Mouse (Mus musculus): ENCODE results near the gene Gm49387. TPM values are rescaled to one million over a fixed set of nuclear protein-coding genes. Genes with fewer than 3 reads are reported as not detected.

Gene Gm49387
- polyA plus RNA-seq, 1 experiment from 2014 or later, result 0.84 TPM

DNA sequence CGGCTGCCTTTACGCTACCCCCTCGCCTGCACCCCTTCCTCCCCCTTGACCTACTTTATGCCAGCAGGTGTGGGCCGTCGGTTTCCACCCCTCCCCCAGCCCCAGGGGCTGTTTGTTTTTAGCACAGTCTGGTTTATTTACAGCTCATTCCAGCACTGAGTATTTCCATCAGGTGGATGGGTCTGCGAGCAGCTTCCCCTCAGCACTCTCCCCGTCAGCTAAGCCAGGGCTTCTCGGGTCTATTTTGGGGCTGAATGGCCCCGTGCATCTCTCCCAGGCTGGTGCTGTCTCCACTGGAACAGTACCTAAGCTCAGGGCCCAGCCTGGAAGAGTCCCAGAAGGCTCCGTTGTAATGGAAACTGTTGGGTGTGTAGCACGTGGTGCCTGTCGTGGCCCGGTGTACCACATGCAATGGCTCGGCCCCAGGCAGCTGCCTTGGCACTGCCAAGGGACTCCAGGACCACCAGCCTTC lies 84.7 kb downstream of the Gm49387 start:
- no peak overlapping the region for H3K27ac ChIP-seq (ENCODE audit: low read depth, low read length)
- WGBS (ENCODE audit: insufficient replicate concordance), result 53% methylated on average over 14 of the region's 14 CpGs

DNA sequence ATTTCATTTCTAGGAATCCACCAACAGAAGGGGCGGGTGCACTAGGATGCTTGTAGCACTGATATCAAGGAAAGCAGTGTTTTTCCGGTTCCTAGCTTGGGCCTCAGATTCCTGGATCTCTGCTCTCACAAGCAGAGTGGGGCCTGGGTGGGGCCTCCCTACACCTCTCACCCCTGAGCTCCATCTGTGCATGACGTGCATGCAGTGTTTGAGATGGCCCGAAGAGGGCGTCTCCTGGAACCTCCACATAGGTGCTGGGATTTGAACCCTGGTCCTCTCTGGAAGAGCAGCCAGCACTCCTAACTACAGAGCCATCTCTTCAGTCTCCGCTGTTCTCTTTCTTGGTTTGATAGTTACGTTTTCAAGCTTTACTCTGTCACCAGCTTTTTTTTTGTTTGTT lies 85.7 kb downstream of the Gm49387 start:
- no peak for ATAC-seq (replicated peaks; ENCODE audit: insufficient number of reproducible peaks, low FRiP score, low TSS enrichment)
- H3K27ac ChIP-seq (ENCODE audit: low read depth, low read length), result no peak overlapping the region
- no peak overlapping the region for H3K9ac ChIP-seq (ENCODE audit: low read depth, low read length)
- 84% methylated on average over 7 of the region's 7 CpGs for WGBS (ENCODE audit: insufficient replicate concordance)
- no peak overlapping the region for H3K4me3 ChIP-seq (ENCODE audit: low read depth, low read length)
- peaks cover 11% of the 10 kb centered on the region for H3K4me1 ChIP-seq (ENCODE audit: control insufficient read depth, insufficient read depth, low read length)
- H3K9me3 ChIP-seq (replicated peaks; ENCODE audit: control insufficient read depth, low read length), result no peaks in the 10 kb centered on the region
- no peaks in the 10 kb centered on the region for H3K36me3 ChIP-seq (ENCODE audit: control insufficient read depth, insufficient read depth, low read length)
- H3K4me2 ChIP-seq, result no peak overlapping the region
- H3K27me3 ChIP-seq (ENCODE audit: control insufficient read depth, insufficient read depth, low read length), result peaks cover 4% of the 10 kb centered on the region; the same call in 1 of the 2 replicates

More for the DNA sequence above, 84.7 kb downstream of the Gm49387 start:
- no peak overlapping the region for H3K9ac ChIP-seq (ENCODE audit: low read depth, low read length)
- H3K27me3 ChIP-seq (ENCODE audit: control insufficient read depth, insufficient read depth, low read length), result peaks cover 4% of the 10 kb centered on the region; the same call in 1 of the 2 replicates
- no peak overlapping the region for H3K4me2 ChIP-seq
- no peak for ATAC-seq (replicated peaks; ENCODE audit: insufficient number of reproducible peaks, low FRiP score, low TSS enrichment)
- peaks cover 17% of the 10 kb centered on the region for H3K4me1 ChIP-seq (ENCODE audit: control insufficient read depth, insufficient read depth, low read length)
- H3K36me3 ChIP-seq (ENCODE audit: control insufficient read depth, insufficient read depth, low read length), result no peaks in the 10 kb centered on the region
- no peak overlapping the region for H3K4me3 ChIP-seq (ENCODE audit: low read depth, low read length)
- H3K9me3 ChIP-seq (replicated peaks; ENCODE audit: control insufficient read depth, low read length), result no peaks in the 10 kb centered on the region

DNA sequence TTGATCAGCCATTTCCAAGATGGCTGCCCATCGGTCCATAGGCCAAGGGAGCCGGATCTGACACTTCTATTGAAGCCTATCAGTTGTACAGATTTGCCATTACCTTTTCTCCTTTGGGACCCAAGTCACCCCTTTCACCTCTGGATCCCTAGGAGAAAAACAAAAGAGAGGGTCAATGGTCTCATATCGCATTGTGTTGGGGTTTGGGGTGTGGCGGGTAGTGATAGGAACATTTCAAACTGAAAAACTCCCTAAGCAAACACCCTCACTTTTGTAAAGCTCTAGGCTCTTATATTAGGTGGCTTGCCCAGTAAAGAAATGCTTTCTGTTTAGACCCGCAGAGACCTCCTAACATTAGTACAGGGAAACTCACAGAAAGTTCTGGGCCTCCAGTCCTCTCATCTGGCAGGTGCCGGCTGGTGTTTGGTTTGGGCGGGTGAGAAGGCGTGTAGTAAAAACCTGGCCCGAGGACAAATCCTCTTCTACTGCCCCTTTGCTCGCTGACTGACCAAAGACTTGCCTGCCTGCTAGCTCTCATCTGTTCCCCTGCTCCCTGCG lies 96.7 kb downstream of the Gm49387 start:
- Histone ChIP-seq H3K27ac (ENCODE audit: low read depth, low read length) (no peak overlapping the region), H3K4me1 (ENCODE audit: control insufficient read depth, insufficient read depth, low read length) (0 out of 2 replicates have a peak, but pooled peaks cover 2% of the 10 kb centered on the region), H3K4me2 (no peak overlapping the region), H3K9me3 (replicated peaks; ENCODE audit: control insufficient read depth, low read length) (no peaks in the 10 kb centered on the region), H3K9ac (ENCODE audit: low read depth, low read length) (no peak overlapping the region), H3K27me3 (ENCODE audit: control insufficient read depth, insufficient read depth, low read length) (no peaks in the 10 kb centered on the region), H3K4me3 (ENCODE audit: low read depth, low read length) (no peak overlapping the region), H3K36me3 (ENCODE audit: control insufficient read depth, insufficient read depth, low read length) (no peaks in the 10 kb centered on the region)
- ATAC-seq (replicated peaks; ENCODE audit: insufficient number of reproducible peaks, low FRiP score, low TSS enrichment), result no peak
- WGBS (ENCODE audit: insufficient replicate concordance), result 73% methylated on average over 11 of the region's 11 CpGs

DNA sequence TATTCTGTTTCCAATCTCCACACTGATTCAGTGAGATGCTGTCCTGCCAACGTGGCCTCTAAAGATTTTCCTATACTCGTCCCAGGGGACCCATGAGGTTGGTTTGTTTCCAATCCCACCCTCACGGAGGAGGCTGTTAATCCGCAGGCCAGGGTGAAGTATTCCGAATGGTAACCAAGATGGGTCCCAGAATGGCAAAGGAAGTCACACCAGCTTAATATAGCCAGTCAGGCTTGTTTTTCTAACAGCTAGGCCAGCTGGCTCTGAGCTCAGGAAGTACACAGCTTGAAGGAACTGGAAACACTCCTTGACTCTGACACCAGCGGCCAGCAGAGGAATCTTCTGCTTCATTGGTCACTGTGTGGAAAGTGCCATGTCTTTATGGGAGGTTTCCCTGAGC lies 103.4 kb downstream of the Gm49387 start:
- no peaks in the 10 kb centered on the region for H3K36me3 ChIP-seq (ENCODE audit: control insufficient read depth, insufficient read depth, low read length)
- ATAC-seq (replicated peaks; ENCODE audit: insufficient number of reproducible peaks, low FRiP score, low TSS enrichment), result no peak
- no peak overlapping the region for H3K4me2 ChIP-seq
- H3K9me3 ChIP-seq (replicated peaks; ENCODE audit: control insufficient read depth, low read length), result no peaks in the 10 kb centered on the region
- H3K4me1 ChIP-seq (ENCODE audit: control insufficient read depth, insufficient read depth, low read length), result peaks cover 2% of the 10 kb centered on the region; the same call in 1 of the 2 replicates
- no peaks in the 10 kb centered on the region for H3K27me3 ChIP-seq (ENCODE audit: control insufficient read depth, insufficient read depth, low read length)
- H3K4me3 ChIP-seq (ENCODE audit: low read depth, low read length), result no peak overlapping the region
- no peak overlapping the region for H3K9ac ChIP-seq (ENCODE audit: low read depth, low read length)
- WGBS (ENCODE audit: insufficient replicate concordance), result 69% methylated on average over 6 of the region's 6 CpGs
- no peak overlapping the region for H3K27ac ChIP-seq (ENCODE audit: low read depth, low read length)

DNA sequence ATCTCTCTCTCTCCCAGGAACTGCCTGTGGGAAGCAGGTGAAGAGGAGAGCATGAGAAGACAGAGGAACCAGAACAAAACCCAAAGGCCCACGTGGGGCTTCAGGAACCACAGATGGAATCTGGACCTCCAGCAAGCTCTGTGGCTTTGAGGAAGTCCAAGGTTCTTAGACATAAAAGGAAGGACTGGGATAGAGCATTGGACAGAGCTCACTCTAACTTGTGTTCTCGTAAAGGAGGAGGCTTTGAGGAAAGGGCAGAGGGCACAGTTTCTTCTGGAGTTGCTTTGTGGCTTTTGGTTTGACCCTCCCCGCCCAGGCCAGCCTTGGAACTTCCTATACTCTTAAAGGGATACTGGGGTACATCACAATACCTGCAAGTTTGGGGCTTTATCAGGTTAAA lies 108.0 kb downstream of the Gm49387 start:
- WGBS (ENCODE audit: insufficient replicate concordance), result 67% methylated on average over 3 of the region's 3 CpGs

DNA sequence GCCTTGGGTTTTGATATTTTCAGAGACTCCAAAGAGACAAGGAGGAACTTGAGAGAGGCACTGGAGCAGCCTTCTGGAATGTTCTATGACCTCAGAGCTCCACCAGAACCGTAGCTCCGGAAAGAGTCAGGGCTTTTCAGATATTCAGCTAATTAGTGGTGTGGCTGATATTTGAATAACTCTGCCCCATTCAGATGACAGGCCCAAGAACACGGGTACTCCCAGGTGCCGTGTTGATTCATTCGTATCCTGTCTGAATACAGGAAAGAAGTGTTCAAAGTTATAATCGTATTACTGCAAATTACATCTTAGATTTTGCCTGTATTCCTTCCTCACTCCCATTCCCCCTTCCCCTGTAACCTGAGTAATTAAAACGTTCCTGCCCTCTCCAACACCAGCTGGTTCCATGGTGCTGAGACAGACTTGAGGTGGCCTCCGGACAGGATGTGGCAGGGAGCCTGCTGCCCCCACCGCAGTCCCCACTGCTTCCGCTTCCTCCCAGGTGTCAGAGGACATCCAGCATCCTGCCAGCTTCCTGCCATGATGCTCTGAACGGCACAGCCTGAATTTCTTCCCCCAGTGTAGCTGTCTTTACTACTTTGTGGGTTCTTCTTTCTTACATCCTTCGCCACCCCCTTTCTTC lies 109.1 kb downstream of the Gm49387 start:
- no peak overlapping the region for H3K4me3 ChIP-seq (ENCODE audit: low read depth, low read length)
- H3K9me3 ChIP-seq (replicated peaks; ENCODE audit: control insufficient read depth, low read length), result no peaks in the 10 kb centered on the region
- no peak for ATAC-seq (replicated peaks; ENCODE audit: insufficient number of reproducible peaks, low FRiP score, low TSS enrichment)
- no peaks in the 10 kb centered on the region for H3K27me3 ChIP-seq (ENCODE audit: control insufficient read depth, insufficient read depth, low read length)
- H3K27ac ChIP-seq (ENCODE audit: low read depth, low read length), result no peak overlapping the region
- no peak overlapping the region for H3K9ac ChIP-seq (ENCODE audit: low read depth, low read length)
- no peak overlapping the region for H3K4me2 ChIP-seq
- no peaks in the 10 kb centered on the region; the same call in 1 of the 2 replicates for H3K4me1 ChIP-seq (ENCODE audit: control insufficient read depth, insufficient read depth, low read length)
- no peaks in the 10 kb centered on the region for H3K36me3 ChIP-seq (ENCODE audit: control insufficient read depth, insufficient read depth, low read length)
- 57% methylated on average over 12 of the region's 12 CpGs for WGBS (ENCODE audit: insufficient replicate concordance)

More for the DNA sequence above, 108.0 kb downstream of the Gm49387 start:
- no peaks in the 10 kb centered on the region for H3K9me3 ChIP-seq (replicated peaks; ENCODE audit: control insufficient read depth, low read length)
- no peak overlapping the region for H3K4me2 ChIP-seq
- H3K36me3 ChIP-seq (ENCODE audit: control insufficient read depth, insufficient read depth, low read length), result no peaks in the 10 kb centered on the region
- H3K27ac ChIP-seq (ENCODE audit: low read depth, low read length), result no peak overlapping the region
- H3K4me1 ChIP-seq (ENCODE audit: control insufficient read depth, insufficient read depth, low read length), result no peaks in the 10 kb centered on the region; the same call in 1 of the 2 replicates
- no peak overlapping the region for H3K4me3 ChIP-seq (ENCODE audit: low read depth, low read length)
- no peaks in the 10 kb centered on the region for H3K27me3 ChIP-seq (ENCODE audit: control insufficient read depth, insufficient read depth, low read length)
- no peak for ATAC-seq (replicated peaks; ENCODE audit: insufficient number of reproducible peaks, low FRiP score, low TSS enrichment)
- no peak overlapping the region for H3K9ac ChIP-seq (ENCODE audit: low read depth, low read length)

DNA sequence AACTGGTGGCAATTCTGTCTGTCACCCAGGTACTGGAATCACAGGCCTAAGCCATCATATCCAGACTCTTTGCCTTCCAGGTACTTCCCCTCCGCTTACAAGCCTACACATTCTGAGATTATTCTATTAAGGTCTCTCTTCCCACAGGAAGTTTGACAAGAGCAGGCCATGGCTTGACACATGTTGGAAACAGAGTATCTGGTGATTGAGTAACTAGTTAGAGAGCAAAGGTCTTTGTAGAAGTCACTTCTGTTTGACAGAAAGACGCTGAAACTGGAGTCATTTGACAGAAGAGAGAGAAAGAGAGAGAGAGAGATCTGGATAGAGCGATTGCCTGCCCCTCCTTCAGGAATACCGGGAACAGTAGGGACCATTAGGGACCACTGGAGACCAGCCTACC lies 109.8 kb downstream of the Gm49387 start:
- H3K9me3 ChIP-seq (replicated peaks; ENCODE audit: control insufficient read depth, low read length), result no peaks in the 10 kb centered on the region
- no peaks in the 10 kb centered on the region for H3K36me3 ChIP-seq (ENCODE audit: control insufficient read depth, insufficient read depth, low read length)
- no peak overlapping the region for H3K4me2 ChIP-seq
- H3K4me3 ChIP-seq (ENCODE audit: low read depth, low read length), result no peak overlapping the region
- H3K4me1 ChIP-seq (ENCODE audit: control insufficient read depth, insufficient read depth, low read length), result no peaks in the 10 kb centered on the region; the same call in 1 of the 2 replicates
- WGBS (ENCODE audit: insufficient replicate concordance), result 78% methylated on average over 4 of the region's 4 CpGs
- H3K27me3 ChIP-seq (ENCODE audit: control insufficient read depth, insufficient read depth, low read length), result no peaks in the 10 kb centered on the region
- no peak for ATAC-seq (replicated peaks; ENCODE audit: insufficient number of reproducible peaks, low FRiP score, low TSS enrichment)
- no peak overlapping the region for H3K27ac ChIP-seq (ENCODE audit: low read depth, low read length)
- H3K9ac ChIP-seq (ENCODE audit: low read depth, low read length), result no peak overlapping the region

DNA sequence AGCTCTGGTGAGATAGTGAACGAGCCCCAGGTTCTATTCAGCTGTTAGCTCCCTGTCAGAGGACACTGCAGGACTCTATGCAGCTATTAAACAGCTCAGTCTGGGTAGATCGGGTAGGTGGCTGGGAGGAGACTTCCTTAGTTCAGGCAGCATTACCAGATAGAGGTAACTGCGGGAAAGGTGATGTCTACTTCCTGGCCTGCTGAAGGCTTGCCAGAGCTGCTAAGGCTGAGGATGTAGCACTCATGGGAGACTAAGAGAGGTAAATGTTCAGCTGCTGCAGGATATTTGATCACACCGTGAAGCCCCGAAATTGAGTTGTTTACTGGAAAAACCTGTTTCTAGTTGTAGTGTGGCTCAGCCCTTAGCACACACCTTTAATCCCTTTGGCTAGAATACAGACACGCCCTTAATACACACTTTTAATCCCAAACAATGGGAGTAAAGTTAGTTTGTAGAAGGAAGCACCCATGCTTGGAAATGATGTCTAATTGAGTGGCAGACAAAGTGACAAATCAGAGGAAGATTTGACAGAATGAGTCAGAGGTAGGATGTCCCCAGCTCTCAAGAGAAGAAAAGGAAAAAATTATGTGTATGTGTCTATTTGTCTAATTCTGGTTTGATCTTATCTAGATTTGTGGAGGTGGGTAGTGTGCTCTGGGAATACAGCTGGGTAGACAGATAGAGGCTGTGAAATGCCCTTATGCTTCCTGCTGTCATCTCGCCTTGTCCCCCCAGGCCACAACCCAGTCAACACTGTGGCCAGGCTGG lies 115.5 kb downstream of the Gm49387 start:
- H3K36me3 ChIP-seq (ENCODE audit: control insufficient read depth, insufficient read depth, low read length), result no peaks in the 10 kb centered on the region
- H3K4me1 ChIP-seq (ENCODE audit: control insufficient read depth, insufficient read depth, low read length), result no peaks in the 10 kb centered on the region
- no peaks in the 10 kb centered on the region for H3K27me3 ChIP-seq (ENCODE audit: control insufficient read depth, insufficient read depth, low read length)
- no peak for ATAC-seq (replicated peaks; ENCODE audit: insufficient number of reproducible peaks, low FRiP score, low TSS enrichment)
- H3K27ac ChIP-seq (ENCODE audit: low read depth, low read length), result no peak overlapping the region
- no peak overlapping the region for H3K9ac ChIP-seq (ENCODE audit: low read depth, low read length)
- WGBS (ENCODE audit: insufficient replicate concordance), result 69% methylated on average over 7 of the region's 7 CpGs
- no peak overlapping the region for H3K4me2 ChIP-seq
- H3K4me3 ChIP-seq (ENCODE audit: low read depth, low read length), result no peak overlapping the region
- no peaks in the 10 kb centered on the region for H3K9me3 ChIP-seq (replicated peaks; ENCODE audit: control insufficient read depth, low read length)

Measured in heart, embryonic 11.5 days (tissue).